Mouse (Mus musculus) neutrophil, adult 5-6 weeks (primary cell): Measurements from ENCODE around the gene Rufy3. TPM values are rescaled to one million over a fixed set of nuclear protein-coding genes. Genes with fewer than 3 reads are reported as not detected.

ENCODE experiments used
- ATAC-seq: fragments of 151-379, 151-347 bp; 2 replicates; pipeline ENCODE4 v1.8.0; 2017; ENCODE audit warnings: mild to moderate bottlenecking, moderate TSS enrichment; ENCODE audit not compliant: insufficient number of reproducible peaks, poor library complexity, low FRiP score, severe bottlenecking; ENCODE audit errors: extremely low read depth
- total RNA-seq: library from RNA; stranded (forward); fragments of 200-1000 nt; gene quantifications from 2 replicates; pipeline ENCODE4 v1.2.3, GENCODE M21; 2017

Rufy3 gene
- total RNA-seq, 1 experiment from 2014 or later: 22.7 TPM

DNA sequence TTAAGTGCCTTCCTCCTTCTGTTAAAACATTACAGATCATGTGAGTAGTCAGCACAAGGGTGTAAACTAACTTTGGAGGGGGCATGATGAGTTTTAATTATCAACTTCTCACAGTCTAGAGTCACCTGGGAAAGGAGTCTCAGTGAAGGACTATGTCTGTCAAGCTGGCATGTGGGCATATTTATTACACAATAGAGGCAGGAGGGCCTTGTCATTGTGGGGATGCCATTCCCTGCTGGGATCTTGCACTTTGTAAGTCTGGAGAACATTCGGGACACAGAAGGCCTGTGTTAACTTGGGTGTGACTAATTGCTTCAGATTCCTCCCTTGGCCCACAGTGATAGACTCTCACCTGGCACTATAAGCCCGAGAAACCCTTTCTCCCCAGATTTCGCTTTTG, 4.7 kb downstream of the Rufy3 start:
- ATAC-seq: no peak

DNA sequence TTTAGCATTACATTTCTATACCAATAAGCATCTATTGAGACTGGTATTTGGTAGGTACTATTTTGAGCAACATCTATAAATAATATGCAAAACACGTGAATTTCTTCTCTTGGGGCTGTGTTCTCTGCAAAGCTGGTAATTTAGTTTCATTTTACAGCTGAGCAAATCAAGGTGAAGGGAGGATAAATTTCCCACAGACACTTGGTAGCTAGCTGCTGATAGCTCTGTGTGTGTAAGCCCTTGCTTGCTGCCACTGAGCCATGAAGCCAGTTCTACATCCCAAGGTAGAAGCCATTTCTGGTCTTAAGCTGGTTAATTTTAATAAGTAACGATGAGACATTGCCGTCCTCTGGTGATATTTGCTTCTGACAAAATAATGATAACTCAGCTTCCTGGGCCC, 10.0 kb downstream of the Rufy3 start:
- no peak for ATAC-seq

DNA sequence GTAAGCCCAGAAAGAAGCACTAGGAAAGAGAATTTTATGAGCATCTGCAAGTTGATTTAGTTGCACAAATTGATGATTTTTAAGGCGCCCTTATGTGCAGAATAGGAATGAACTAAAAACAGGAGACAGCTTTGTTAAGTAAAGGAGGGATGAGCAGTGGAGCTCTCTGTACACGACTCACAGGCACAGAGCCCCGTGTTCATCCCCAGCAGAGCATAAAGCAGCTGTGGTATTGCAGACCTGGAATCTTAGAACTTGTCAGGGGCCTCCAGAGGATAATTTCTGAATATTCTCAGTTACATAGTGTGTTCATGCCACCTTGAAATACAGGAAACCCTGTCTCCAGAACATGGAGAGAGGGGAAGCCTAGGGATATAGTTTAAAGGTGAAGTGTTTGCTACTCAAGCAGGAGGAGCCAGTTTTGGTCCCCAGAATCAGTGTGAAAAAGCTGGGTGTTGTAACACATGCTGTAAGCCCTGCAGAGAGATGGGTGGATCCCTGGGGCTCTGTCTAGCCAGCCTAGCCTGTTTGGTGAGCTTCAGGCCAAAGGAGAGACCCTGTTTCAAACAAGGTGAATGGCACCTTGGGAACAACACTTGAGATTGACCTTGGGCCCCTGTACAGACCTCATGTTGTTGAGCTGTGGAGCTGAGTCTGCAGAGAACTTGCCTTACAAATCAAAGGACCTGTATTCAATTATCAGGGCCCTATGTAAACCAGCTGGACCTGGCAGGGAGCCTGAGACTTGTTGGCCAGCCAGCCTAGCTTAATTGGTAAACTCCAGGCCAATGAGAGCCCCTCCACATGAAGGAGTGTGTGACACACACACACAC, 10.9 kb downstream of the Rufy3 start:
- ATAC-seq: no peak

DNA sequence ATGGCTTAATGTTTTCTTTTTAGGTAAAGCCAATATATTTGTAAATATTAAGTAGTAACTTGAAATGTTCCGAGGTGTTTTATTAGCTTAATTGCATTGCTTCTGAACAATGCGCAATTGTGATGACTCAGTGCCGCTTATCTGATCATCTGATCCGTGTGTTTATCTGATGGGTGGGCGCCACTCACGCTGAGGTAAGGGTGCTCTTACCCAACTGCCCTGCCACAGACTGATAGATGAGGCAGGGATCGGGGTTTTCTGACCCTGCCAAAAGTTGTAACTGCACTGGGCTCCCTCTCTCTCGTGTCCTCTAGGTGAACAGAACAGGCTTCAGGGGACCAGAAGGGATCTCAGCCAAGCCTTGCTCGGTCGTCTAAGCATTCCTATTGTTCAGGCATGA, 15.8 kb downstream of the Rufy3 start:
- ATAC-seq: no peak

DNA sequence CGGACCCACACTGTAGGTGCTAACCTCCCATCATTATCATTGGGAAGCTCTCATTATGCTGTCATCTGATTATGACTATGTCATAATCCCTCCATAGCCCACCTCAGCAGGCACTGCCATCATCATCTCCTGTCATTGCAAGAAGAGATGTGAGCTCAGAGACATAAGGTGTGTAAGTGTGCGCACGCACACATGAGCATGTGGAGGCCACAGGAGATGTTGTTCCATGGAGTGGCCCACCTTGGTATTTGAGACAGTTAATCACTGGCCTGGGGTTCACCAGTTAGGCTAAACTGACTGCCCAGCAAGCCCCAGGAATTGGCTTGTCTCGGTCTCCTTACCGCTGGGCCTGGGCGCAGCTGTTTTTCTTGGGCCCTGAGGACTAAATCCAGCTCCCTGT, 16.5 kb downstream of the Rufy3 start:
- no peak for ATAC-seq

DNA sequence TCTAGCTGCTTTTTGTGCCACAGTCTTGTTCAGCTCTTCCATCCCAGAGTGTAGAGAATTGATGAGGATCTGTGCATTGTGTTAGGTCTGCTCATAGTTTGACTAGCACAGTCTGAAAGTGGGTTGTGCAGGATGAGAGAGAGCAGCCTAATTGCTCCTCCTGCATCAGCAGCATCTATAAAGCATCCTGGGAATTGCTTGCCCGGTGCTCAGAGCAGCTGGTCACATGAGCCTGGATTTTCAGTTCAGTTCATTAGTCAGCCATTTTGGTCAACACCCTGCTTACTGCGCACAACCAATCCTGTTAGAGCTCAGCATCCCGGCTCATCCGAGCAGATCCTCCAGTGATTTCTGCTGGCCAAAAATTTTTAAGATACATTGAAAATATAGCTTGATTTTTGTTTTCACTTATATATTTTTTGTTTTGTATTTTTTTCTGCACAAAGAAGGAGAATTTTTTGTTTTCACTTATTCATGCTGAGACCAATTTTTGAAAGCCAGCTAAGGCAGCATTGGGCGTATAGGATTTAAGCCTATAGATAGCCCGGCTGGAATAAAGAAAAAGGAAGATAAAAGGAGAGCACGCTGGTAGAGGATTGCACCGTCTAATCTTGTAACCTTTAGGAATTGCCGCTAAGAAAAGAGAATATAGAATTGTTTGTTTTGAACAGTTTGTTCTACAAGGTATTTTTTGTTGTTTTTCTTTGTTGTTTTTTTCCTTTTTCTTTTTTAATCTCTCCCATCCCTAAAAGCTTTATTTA, 18.6 kb downstream of the Rufy3 start:
- ATAC-seq: no peak

DNA sequence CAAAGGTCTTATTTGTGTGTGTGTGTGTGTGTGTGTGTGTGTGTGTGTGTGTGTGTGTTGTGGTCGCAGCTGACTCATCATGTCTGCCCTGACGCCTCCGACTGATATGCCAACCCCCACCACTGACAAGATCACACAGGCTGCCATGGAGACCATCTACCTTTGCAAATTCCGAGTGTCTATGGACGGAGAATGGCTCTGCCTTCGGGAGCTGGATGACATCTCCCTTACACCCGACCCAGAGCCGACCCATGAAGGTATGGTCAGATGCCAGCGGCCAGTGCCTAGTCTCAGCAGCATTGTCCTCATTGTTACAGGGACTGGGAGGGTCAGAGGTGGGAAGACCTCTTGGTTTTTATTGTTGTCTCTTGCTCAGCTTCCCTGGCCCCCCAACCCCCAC, 19.2 kb downstream of the Rufy3 start:
- no peak for ATAC-seq

DNA sequence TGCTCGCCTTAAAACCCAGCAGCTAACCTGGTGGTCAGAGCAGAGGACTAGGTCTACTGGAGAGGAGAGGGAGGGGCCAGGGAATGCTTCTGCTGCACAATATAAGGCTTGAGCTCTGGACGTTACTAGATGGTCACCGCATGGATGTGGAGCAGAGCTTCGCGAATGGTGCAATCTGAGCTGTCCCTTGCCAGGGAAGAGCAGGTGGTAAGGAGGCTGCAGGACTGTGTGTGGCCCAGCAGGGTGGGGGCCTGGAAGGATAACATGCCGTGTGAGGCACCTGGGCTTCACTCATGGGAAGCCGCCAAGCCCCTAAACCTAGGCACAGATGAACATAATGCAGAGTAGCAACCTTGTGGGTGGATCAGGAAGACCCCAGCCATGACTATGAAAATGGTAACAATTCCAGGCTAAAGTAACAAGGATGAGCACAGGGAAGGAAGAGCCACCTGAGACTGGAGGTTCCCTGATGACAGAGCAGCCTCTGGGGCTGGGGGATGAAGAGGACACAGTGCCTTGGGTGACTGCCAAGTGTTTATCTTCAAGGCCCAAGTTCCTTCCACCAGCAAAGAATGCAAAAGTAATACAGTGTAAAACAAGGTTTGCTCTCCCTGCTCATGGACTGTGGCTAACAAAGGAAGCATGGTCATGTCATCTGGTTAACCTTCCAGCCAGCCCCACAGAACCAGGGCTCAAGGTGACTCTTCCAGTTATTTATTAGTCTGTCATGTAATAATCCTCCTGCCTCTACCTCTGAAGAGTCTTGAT, 21.8 kb downstream of the Rufy3 start:
- no peak for ATAC-seq

DNA sequence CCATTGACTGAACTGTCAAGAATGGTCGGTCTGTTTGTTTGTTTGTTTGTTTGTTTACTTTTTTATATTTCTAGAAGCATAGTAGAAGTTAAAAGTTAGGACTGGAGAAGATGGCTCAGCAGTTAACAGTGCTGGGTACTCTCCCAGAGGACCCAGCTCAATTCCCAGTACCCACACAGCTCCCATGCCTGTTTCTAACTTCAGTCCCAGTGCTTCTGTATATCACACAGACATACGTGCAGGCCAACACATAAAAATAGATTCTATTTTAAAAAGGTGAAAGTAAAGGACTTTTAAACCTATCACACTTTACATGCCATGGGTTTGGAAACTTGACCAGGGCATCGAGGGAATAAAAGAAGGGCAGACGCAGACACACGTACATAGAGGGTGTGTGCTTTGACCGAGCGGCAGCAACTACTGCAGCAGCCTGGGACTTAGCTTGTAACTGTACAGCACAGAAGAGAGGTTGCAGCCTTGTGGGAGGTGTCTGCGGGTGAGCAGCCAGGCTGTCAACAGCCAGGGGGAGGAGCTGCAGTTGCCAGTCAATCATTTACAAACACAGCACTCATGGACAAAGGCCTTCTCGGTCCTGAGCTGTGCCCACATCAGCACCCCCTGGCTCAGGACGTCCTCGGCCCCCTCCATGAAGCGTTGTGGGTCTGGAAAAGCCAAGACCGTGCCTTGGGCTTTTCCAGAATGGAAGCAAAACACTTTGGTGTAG, 22.5 kb downstream of the Rufy3 start:
- no peak for ATAC-seq

DNA sequence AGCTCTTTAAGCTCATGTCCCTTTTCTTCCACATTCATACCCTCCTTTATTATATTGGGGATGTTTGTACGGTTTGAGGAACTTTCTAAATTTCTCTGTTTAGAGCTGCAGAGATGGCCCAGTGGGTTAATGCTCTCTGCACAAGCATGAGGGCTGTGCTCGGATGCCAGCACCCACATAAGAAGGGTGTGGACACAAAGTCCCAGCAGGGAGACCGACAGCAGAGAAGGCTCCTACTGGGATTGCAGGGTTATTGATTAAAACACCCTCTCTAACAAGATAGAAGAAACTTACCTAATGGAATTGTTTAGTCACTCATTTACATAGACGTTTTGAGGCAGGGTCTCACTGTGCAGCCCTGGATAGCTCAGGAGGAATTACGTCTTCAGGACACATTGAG, 23.6 kb downstream of the Rufy3 start:
- no peak for ATAC-seq

DNA sequence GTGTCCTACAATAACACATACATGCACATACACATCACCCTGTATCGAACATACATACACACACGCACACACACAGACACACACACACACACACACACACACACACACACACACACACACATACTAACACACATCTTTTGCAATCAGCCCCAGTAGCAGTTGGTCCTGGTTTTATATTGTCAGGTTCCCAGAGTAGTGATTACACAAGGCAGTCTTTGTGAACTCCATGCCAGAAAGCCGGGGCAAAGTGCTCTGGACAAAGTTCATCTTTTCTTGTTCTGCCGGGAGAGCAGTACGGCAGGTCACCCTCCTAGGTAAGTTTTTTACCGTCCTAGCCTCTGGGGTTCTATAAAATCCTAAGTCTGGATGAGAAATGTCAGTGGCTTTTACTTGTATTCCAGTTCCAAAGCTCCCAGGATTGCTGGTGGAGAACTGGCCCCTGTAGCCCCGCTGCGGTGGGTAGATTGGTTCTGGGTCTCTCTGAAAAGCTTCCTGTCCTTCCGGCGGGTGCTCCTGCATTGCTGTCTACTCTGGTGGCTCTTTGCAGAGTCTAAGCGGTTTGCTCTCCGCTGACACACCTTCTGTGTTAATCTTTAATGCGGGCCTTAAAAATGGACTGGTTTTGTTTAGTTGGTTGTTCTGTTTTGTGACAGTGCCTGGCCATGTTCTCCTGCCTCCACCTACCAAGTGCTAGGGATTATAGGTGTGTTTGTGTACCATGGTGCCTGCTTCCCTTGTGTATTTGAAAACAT, 28.8 kb downstream of the Rufy3 start:
- no peak for ATAC-seq

DNA sequence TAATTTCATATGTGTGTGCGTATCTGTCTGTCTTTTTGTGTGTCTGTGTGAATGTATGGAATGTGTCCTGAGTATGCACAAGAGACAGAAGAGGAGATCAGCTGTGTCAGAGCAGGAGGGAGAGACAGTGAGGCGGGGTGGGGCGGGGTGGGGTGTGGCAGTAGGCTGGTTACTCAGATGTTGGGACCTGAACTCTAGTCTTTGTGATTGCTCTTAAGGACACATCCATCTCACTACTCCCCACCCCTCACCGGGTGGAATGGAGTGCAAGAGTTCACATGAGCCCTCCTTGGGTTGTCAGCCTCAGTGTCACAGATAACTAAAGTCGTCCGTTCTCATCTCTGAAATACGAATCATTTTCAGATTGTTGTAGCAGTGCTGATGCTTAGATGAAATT, 29.3 kb downstream of the Rufy3 start:
- ATAC-seq: no peak

DNA sequence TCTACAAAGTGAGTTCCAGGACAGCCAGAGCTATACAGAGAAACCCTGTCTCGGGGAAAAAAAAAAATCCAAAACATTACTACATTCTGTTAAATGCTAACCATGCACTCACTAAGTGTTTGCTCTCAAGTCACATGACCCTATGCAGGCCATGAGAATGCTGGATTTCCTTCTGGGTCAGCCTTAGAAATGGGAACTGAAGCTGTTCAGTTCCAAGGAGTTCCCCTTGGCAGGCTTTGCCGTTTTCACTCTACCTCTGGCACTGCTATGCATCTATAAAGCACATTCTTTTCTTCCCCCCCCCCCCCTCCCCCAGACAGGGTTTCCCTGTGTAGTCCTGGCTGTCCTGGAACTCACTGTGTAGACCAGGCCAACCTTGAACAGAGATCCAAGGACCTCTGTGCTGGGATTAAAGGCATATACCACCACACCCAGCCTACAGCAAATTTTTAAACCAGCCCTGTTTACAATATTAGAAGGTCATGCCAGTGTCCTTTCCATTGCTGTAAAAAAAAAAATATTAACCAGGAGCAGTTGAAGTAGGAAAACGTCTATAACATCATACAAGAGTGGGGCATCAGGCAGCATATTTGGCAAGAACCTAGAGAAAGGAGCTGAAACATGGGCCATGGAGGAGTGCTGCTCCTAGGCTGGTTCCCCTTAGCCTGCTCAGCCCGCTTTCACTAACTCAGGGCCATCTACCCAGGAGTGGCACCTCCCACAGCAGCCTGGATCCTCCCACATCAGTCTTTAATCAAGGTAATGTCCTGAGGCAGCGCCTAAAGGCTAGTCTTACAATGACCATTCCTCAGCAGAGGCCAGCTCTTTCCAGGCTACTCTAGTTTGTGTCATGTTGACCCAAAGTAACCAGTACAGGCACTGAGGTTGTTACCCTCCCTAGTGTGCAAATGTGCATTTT, 31.0 kb downstream of the Rufy3 start:
- ATAC-seq: no peak

DNA sequence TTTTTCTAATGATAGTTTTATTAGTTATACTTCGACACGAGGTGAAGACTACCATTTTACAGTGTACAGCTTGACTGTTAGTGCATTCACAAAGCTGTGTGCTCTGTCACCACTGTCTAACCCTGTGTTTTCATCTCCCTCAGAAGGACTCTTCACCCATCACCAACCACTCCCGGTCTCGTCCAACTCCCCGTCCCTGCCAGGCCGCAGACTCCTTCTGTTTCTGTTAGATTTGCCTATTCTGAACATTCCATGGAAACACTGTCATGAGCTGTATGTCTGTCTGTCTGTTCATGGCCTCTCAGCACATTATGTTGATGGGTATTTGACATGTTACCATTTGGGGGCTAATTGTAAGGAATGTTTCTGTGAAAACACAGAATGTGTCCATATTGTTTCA, 34.1 kb downstream of the Rufy3 start:
- no peak for ATAC-seq

DNA sequence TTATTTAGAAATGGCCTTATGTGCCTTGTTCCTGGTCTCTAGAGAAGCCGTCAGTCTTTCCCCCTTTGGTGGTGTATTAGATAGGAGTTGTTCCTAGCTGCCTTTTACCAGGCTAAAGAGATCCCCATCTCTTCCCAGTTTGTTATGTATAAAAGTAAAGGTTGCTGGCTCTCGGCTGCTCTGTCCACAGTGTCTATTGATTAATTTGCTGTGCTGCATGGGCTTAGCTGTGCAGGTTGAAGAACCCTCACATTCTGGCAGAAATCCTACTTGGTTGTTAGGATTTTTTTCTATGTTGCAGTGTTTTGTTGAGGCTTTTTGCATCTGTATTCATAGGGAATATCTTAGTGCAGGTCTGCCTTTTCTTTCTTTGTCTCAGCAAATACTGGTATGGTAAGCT, 37.2 kb downstream of the Rufy3 start:
- ATAC-seq: no peak

DNA sequence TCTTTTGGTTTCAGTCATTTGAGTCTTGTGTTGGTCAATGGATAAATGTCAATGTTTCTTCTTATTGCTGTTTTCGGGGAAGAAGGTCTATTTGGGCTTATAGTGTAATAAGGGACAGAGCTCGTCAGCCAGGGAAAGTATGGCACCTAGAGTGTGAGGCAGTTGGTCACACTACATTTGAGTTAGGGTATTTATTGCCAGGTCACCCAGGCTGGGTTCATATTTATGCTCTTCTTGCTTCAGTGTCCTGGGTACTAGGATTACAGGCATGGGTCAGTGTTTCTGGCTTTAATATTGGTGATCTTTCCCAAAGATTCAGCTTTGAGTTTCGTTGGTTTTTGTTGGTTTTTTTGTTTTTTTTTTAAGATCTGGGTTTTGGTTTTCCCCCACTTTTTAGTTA, 37.9 kb downstream of the Rufy3 start:
- ATAC-seq: no peak

DNA sequence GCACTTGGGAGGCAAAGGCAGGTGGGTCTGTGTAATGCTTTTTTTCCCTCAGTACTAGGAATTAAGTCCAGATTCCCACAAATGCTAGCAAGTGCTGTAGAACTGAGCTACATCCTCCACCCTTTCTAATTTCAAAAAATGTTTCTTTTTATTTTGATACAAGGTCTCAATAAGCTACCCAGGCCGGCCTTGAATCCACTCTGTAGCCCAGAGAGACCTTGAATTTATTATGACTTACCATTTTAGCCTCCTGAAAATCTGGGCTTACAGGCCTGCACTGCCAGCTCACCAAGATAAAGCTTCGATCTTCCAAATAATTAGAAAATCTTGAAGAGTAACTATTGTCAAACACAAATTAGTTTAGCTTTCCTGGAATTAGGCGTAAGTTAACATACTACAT, 39.2 kb downstream of the Rufy3 start:
- ATAC-seq: no peak
